Mouse (Mus musculus): ENCODE measurements around the gene Olfr1305. TPM values are rescaled to one million over a fixed set of nuclear protein-coding genes. Genes with fewer than 3 reads are reported as not detected.

The Olfr1305 gene
- polyA plus RNA-seq (2014; fragmentation: Nextera tagmentation; extraction: Ambion mirVana), result not detected in 2 replicates

DNA sequence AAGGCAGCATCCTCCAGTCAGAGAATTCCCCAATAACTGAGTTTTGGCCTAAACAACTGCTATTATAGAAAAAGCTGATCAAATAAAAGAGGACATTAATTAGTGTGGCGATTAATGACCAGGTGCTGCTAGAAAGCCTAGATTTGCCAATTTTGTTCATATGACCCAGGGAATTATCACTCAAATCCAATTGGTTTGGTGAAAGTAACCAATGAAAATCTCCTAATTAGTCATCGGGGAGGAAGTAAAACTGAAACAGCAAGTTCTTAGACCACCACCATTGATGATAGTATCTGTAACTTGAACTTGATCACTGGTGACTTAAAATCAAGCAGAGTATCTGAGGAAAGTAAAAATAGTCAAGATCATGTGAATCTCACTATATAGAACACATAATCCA, at the start of gene Olfr1305:
Olfr1305 (minus strand) TSS at position 101 of the 400 bp plus-strand sequence.
- no peak within 1 kb of the TSS for H3K9ac ChIP-seq (ENCODE audit: low read length)
- no peak within 1 kb of the TSS for H3K27ac ChIP-seq (ENCODE audit: low read depth)
- no peaks in the 10 kb centered on the region for H3K4me1 ChIP-seq (replicated peaks; ENCODE audit: control insufficient read depth, insufficient read depth, low read length)
- H3K27me3 ChIP-seq (replicated peaks; ENCODE audit: control insufficient read depth, insufficient read depth, low read length), result no peaks in the 10 kb centered on the region
- H3K4me2 ChIP-seq (ENCODE audit: low read length), result no peak within 1 kb of the TSS
- H3K4me3 ChIP-seq (ENCODE audit: low read depth, low read length), result no peak within 1 kb of the TSS
- WGBS, result 90% methylated on average over 2 of the region's 2 CpGs
- DNase-seq (ENCODE audit: low spot score) (no peak), ATAC-seq (replicated peaks; ENCODE audit: low FRiP score, low TSS enrichment, low read depth) (no peak)
- H3K36me3 ChIP-seq (ENCODE audit: control insufficient read depth, insufficient read depth, low read length), result no peaks in the 10 kb centered on the region
- H3K9me3 ChIP-seq (ENCODE audit: control insufficient read depth, low read length), result no peaks in the 10 kb centered on the region

DNA sequence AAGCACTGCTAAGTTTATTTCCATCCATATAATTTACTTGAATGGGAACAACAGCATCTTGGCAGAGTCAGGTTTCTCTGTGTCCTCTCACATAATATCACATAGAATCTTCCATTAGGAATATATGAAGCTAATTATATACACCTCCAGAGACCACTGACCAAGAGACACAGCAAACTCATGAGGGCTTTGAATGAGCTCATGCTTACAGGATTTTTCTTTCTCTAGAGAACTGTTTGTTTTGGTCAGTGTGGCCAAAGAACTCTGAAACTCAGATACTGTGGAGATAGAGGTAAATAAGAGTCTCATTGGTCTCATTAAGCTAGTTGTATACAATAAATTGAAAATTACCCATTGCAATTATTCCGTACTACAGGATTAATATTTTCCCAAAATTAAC, 39.2 kb upstream of the Olfr1305 start, which contains the start of gene Olfr1306:
Olfr1306 (minus strand) TSS at position 101 of the 400 bp plus-strand sequence.
- Histone ChIP-seq H3K4me3 (ENCODE audit: low read depth, low read length) (no peak within 1 kb of the TSS), H3K4me2 (ENCODE audit: low read length) (no peak within 1 kb of the TSS)

DNA sequence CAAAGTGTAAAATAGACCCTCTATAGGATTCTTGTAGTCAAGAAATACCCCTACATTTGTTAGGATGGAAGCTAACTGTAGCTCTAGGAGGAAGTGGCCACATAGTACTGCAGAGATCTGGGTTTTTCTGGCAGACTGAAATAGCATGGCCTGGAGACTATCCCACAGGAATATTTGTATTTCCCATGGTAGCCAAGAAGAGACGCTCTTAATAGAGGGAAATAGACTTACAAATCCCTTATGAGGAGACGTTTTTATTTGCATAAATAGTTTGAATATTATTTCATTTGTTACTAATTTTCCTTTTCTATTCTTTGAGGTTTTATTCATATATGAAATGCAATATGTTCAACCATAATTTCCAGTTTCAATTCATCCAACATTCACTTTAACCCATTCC, 56.7 kb downstream of the Olfr1305 start, which contains the start of gene Olfr1303:
Olfr1303 (minus strand) TSS at position 101 of the 400 bp plus-strand sequence.
- Histone ChIP-seq H3K9me3 (ENCODE audit: control insufficient read depth, low read length) (no peaks in the 10 kb centered on the region), H3K27ac (ENCODE audit: low read depth) (no peak within 1 kb of the TSS), H3K4me2 (ENCODE audit: low read length) (no peak within 1 kb of the TSS), H3K9ac (ENCODE audit: low read length) (no peak within 1 kb of the TSS), H3K27me3 (replicated peaks; ENCODE audit: control insufficient read depth, insufficient read depth, low read length) (no peaks in the 10 kb centered on the region), H3K36me3 (ENCODE audit: control insufficient read depth, insufficient read depth, low read length) (no peaks in the 10 kb centered on the region), H3K4me1 (replicated peaks; ENCODE audit: control insufficient read depth, insufficient read depth, low read length) (no peaks in the 10 kb centered on the region), H3K4me3 (ENCODE audit: low read depth, low read length) (no peak within 1 kb of the TSS)
- 81% methylated on average over 2 of the region's 2 CpGs for WGBS
- DNase-seq (ENCODE audit: low spot score), result no peak
- no peak for ATAC-seq (replicated peaks; ENCODE audit: low FRiP score, low TSS enrichment, low read depth)

More for the DNA sequence above, 39.2 kb upstream of the Olfr1305 start, which contains the start of gene Olfr1306:
- ATAC-seq (replicated peaks; ENCODE audit: low FRiP score, low TSS enrichment, low read depth), result no peak
- H3K27ac ChIP-seq (ENCODE audit: low read depth), result no peak within 1 kb of the TSS
- no peaks in the 10 kb centered on the region for H3K27me3 ChIP-seq (replicated peaks; ENCODE audit: control insufficient read depth, insufficient read depth, low read length)
- H3K36me3 ChIP-seq (ENCODE audit: control insufficient read depth, insufficient read depth, low read length), result no peaks in the 10 kb centered on the region
- WGBS, result 81% methylated on average over 1 of the region's 1 CpGs
- H3K9me3 ChIP-seq (ENCODE audit: control insufficient read depth, low read length), result 0 out of 2 replicates have a peak, but pooled peaks cover 2% of the 10 kb centered on the region
- DNase-seq (ENCODE audit: low spot score), result no peak
- H3K4me1 ChIP-seq (replicated peaks; ENCODE audit: control insufficient read depth, insufficient read depth, low read length), result no peaks in the 10 kb centered on the region
- no peak within 1 kb of the TSS for H3K9ac ChIP-seq (ENCODE audit: low read length)

Other genes starting within 250 kb of the Olfr1305 start
- gene Olfr1298, start 227.9 kb downstream of the Olfr1305 start, polyA plus RNA-seq (2014; fragmentation: Nextera tagmentation; extraction: Ambion mirVana), result not detected in 2 replicates
- not detected in 2 replicates for gene Olfr1299, start 215.7 kb downstream of the Olfr1305 start, polyA plus RNA-seq (2014; fragmentation: Nextera tagmentation; extraction: Ambion mirVana)
- not detected in 2 replicates for gene Olfr1301, start 126.1 kb downstream of the Olfr1305 start, polyA plus RNA-seq (2014; fragmentation: Nextera tagmentation; extraction: Ambion mirVana)
- not detected in 2 replicates for gene Olfr1302, start 99.7 kb downstream of the Olfr1305 start, polyA plus RNA-seq (2014; fragmentation: Nextera tagmentation; extraction: Ambion mirVana)
- gene Olfr1303, start 56.8 kb downstream of the Olfr1305 start, polyA plus RNA-seq (2014; fragmentation: Nextera tagmentation; extraction: Ambion mirVana), result not detected in 2 replicates
- not detected in 2 replicates for gene Olfr1306, start 39.1 kb upstream of the Olfr1305 start, polyA plus RNA-seq (2014; fragmentation: Nextera tagmentation; extraction: Ambion mirVana)
- not detected in 2 replicates for gene Olfr1307, start 72.3 kb upstream of the Olfr1305 start, polyA plus RNA-seq (2014; fragmentation: Nextera tagmentation; extraction: Ambion mirVana)
- not detected in 2 replicates for gene Olfr1308, start 87.8 kb upstream of the Olfr1305 start, polyA plus RNA-seq (2014; fragmentation: Nextera tagmentation; extraction: Ambion mirVana)
- gene Olfr1309, start 113.1 kb upstream of the Olfr1305 start, polyA plus RNA-seq (2014; fragmentation: Nextera tagmentation; extraction: Ambion mirVana), result not detected in 2 replicates
- gene Olfr1310, start 135.6 kb upstream of the Olfr1305 start, polyA plus RNA-seq (2014; fragmentation: Nextera tagmentation; extraction: Ambion mirVana), result not detected in 2 replicates
- not detected in 2 replicates for gene Olfr1311, start 147.3 kb upstream of the Olfr1305 start, polyA plus RNA-seq (2014; fragmentation: Nextera tagmentation; extraction: Ambion mirVana)
- not detected in 2 replicates for gene Olfr1312, start 173.1 kb upstream of the Olfr1305 start, polyA plus RNA-seq (2014; fragmentation: Nextera tagmentation; extraction: Ambion mirVana)
- gene Olfr1313, start 200.7 kb upstream of the Olfr1305 start, polyA plus RNA-seq (2014; fragmentation: Nextera tagmentation; extraction: Ambion mirVana), result not detected in 2 replicates
- gene Olfr1314, start 219.6 kb upstream of the Olfr1305 start, polyA plus RNA-seq (2014; fragmentation: Nextera tagmentation; extraction: Ambion mirVana), result not detected in 2 replicates
- not detected in 2 replicates for gene Olfr1315-ps1, start 238.3 kb upstream of the Olfr1305 start, polyA plus RNA-seq (2014; fragmentation: Nextera tagmentation; extraction: Ambion mirVana)